Mouse (Mus musculus): ENCODE results near the gene Mettl9. TPM values are rescaled to one million over a fixed set of nuclear protein-coding genes. Genes with fewer than 3 reads are reported as not detected.
A peak's percentile ranks its signal among the peaks of the same experiment; 100 is the strongest.
"Not testable (repeated sequence)": the region's sequence is repeated elsewhere in the genome, so short reads cannot be mapped to it uniquely, and the experiment has no call there.

The Mettl9 gene
- 100 to 1,000 TPM; 107 to 136 TPM for total RNA-seq (2021)
- long read RNA-seq, experiment 1, transcript Mettl9-201 (5 exons, 1,823 nt): major isoform, 107 of 155 reads
- long read RNA-seq, experiment 1, partial matches to known transcripts: 4 of 155 reads
- long read RNA-seq, experiment 1, other reads (novel, unspliced or antisense): 43 of 155 reads
- long read RNA-seq, experiment 2, transcript Mettl9-201 (5 exons, 1,823 nt): major isoform, 26 of 39 reads
- long read RNA-seq, experiment 2, partial matches to known transcripts: 0 of 39 reads
- long read RNA-seq, experiment 2, other reads (novel, unspliced or antisense): 11 of 39 reads

DNA sequence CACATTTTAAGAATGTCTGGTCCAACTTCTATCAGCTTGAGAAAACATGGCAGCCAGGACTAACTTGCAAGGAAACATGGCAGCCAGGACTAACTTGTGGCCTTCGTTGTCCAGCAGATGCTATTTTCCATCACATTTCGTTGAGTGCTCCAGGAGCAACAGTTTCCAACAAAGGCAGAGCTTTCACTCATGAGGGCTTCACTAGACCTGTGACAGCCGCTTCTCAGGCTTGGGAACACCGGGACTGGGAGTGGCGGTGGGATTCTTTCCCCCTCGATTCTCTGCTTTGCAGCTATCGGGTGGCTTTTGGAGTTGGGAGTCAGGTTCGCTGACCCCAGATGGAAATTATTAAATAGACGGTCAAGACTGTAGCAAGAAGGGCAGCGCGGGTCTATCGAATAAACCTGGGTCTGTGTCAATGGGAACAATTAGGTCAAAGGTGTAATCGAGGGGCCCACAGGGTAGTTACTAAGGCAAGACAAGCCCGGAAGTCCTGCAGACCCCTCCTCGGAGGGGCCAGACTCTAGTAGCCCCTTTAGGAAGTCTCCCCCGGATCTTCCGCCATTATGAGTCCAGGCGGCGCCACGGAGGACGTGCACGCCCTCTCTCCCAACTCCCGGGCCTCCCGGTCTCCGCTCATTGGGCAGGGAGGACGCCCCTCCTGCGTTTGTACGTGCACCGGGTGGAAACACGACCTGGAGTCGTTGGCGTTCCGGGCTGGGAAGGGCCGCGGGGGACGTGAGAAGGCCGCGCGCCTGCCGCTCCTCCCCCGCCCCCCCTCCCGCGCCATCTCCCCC, at the start of gene Mettl9:
Mettl9 (plus strand) TSS at position 590 of the 797 bp plus-strand sequence.
- peak; percentile 94 to 96 for DNase-seq

- DNase-seq: no peak
Measured at GRCm38 (mm10) chr7:120991191-120991590, 43.1 kb upstream of the Mettl9 start.

DNA sequence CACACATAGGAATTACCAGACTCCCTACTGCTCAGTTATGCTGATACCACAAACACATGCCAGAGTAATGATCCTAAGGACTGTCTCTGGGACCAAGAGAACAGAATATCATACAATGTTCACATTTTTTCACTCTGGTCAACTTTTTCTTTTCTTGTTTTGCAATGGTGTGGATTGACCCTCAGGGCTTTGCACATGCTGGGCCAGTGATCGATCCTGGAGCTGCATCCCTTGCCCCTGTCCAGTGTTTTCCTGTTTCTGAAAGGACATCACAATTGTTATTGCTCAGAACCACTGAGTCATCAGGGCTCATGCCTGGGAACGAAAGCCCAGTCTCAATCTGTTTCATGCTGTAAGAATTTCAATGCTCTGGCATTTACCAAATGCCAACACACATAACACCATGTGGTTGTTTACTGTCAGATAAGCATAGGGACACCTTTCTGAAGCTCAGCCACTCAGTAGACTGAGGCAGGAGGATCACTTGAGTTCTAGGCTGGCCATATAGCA, 35.2 kb upstream of the Mettl9 start:
- peak; percentile 8 to 15 for DNase-seq

DNA sequence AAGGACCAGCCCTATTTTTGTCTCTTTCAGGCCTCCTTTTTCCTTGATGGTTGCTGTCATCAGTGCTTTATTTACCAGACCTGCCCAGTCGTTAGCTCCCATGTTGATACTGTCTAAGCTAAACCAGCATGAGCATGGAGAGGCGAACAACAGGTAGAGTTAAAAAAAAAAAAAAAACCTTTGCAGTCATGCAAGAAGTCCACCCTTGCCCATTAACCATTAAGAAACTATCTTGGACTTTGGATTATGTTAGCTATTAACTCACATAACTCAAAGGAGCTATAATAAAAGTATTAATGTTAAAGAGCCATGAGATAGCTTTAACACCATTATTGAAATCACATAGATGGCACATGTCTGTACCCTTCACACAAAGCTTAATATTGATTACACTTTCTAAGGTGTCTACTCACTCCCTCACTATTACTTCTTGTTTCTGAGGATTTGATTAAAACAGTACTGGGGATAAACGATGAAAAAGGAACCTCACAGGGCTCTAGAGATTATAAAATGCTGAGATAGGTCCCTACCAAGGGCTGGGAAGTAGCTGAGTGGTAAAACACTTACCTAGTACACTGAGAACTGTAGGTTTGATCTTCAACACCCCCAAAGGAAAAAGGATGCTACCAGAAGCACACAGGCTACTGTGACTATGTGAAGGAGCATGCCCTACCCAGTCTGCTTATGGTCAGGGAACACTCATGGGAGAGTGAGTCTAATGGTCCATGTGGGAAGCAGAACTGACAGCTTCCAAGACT, 34.0 kb upstream of the Mettl9 start:
- no peak for DNase-seq

GRCm38 (mm10) chr7:121001879-121002278, 32.4 kb upstream of the Mettl9 start:
- no peak for DNase-seq

- DNase-seq: no peak
Measured at GRCm38 (mm10) chr7:121002407-121002928, 31.8 kb upstream of the Mettl9 start.

DNA sequence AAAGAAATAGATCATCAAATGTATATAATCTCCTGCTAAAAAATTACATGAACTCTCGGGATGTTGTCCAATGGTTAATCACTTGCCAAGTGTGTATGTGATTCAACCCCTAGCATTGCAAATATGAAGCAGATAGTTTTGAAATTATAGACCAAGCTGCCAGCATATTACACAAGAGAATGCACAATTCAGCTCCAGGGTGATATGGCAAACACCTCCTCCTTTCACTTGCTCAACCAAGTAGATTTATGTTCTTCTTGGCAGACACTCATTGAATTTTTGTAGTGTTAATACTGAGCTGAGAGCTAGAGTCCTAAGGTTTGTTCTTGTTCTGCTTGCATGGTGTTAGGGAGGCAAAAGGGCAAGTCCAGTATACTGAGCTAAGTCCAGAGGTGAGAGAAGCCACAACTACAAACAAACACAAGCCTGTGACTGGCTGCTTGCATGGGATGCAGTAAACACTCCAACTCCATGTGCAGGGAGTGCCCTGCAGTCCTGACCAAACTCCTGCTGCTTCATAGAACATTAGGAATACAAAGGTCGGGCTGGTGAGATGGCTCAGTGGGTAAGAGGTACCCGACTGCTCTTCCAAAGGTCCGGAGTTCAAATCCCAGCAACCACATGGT, 30.3 kb upstream of the Mettl9 start:
- DNase-seq: peak in 1 of 2 experiments; percentile 3

- DNase-seq: no peak
Measured at GRCm38 (mm10) chr7:121011794-121012689, 22.2 kb upstream of the Mettl9 start.

- DNase-seq: no peak
Measured at GRCm38 (mm10) chr7:121014486-121014885, 19.8 kb upstream of the Mettl9 start.

DNA sequence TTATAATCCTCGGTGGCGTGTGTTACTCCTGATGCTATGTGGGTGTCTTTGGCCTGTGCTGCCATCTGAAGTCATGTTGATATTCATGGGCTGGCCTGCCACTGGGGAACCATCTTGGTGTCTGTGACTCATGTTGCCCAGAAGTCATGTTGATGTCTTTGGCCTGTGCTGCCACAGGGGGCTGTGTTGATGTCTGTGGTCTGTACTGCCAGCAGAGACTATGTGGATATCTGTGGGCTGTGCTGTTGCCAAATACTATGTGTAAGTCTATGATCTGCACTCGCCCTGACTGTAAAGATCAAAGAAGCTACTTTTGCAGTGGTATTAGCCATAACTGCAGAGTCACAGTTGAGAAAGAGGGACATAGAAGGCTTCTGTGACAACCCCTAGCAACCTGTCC, 15.5 kb upstream of the Mettl9 start:
- no peak for DNase-seq

- peak; percentile 14 to 48 for DNase-seq
Measured at GRCm38 (mm10) chr7:121020277-121020676, 14.0 kb upstream of the Mettl9 start.

GRCm38 (mm10) chr7:121025221-121026008, 8.8 kb upstream of the Mettl9 start:
- DNase-seq: no peak

DNA sequence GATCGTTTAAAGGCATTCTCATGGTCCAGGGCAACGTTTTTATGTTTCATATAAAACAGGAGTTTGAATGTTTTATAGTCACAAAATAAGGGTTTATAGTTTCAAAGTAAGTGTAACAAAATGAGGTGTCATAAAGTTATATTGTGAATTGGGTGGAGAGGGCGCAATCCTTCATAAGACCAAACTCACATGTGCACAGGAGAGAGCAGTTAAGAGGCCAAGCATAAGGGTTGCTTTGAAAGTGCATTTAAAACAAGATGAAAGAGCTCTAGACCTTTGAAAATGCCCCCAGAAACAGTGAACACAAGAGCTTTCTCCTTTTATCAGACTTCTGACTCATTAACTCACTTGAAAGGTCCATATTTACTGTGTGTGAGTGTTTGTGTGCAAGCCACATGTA, 7.9 kb upstream of the Mettl9 start:
- DNase-seq: no peak

- not testable (repeated sequence) for DNase-seq
Measured at GRCm38 (mm10) chr7:121029947-121030346, 4.3 kb upstream of the Mettl9 start.

DNA sequence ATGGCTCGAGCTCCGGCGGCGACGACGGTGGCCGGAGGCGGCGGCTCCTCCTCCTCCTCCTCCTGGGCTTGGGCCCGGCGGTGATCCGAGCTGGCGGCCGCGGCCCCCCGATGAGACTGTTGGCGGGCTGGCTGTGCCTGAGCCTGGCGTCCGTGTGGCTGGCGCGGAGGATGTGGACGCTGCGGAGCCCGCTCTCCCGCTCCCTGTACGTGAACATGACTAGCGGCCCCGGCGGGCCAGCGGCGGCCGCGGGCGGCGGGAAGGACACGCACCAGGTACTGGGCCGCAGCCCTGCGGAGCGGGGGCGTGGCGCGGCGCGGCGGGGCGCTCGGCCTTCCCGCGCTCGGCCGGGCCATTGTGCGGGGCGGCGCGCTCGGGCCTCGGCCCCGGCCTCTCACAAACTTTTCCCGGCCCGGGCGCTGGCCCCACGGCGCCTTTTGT, 476 bp downstream of the Mettl9 start:
- DNase-seq: peak; percentile 54 to 73

DNA sequence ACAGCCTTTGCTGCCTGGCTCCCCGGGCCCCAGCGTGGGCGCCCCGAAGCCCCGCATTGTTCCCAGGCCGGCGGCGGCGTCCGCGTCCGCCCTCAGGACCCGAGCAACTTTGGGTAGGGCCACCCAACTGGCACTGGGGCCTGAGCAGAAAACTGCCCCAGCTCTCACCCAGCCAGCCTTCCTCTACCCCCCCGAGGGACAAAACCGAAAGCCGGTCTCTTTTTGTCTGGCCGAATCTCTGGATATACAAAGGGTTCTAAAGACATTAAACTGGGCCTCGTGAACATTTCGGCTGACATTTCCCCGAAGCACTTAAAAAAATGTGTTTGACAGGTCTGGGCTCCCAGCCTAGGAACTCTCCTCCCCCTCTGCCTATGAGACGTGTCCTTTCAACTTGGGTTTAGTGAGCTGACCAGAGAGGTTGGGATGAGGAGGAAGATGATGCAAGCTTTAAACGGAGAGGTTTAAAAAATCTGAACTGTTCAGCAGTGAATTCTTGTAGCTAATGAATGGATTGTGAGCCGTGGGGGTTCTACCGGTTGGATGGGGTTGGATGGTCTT, 996 bp downstream of the Mettl9 start:
- DNase-seq: peak; percentile 49 to 67

GRCm38 (mm10) chr7:121040595-121040994, 6.3 kb downstream of the Mettl9 start:
- no peak for DNase-seq

- no peak for DNase-seq
Measured at GRCm38 (mm10) chr7:121041989-121042388, 7.7 kb downstream of the Mettl9 start.

DNA sequence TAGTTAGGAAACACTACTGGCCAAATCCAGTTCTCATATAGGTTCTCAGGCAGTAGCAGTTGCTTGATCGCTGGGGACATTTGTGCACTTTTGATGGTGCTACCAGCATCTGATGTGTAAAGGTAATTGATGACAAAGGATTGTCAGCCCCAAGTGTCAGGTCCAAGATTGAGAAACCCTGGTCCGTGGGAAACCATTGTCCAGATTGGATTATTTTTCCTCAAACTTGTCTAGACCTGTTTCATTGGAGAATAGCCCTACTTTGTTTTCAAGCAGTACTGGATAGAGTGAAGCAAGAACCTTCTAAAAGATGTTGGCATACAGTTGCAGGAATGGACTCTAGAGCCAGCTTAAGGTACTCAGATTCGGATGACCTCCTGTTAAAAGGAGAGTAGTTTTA, 8.8 kb downstream of the Mettl9 start:
- no peak for DNase-seq

Data from adrenal gland, postnatal 36 days (tissue).